Mouse (Mus musculus) ES-E14 (cell line): ENCODE measurements around the gene Slc35e3.

Source experiments
- CHD2 ChIP-seq: IDR thresholded peaks from 2 replicates; pipeline ENCODE4 v1.6.1; 2014; ENCODE audit warnings: mild to moderate bottlenecking, low read depth, low read length, inconsistent platforms
- HCFC1 ChIP-seq: IDR thresholded peaks from 2 replicates; pipeline ENCODE4 v1.6.1; 2012; ENCODE audit warnings: low read length, inconsistent platforms, borderline replicate concordance; ENCODE audit not compliant: insufficient read depth
- MAFK ChIP-seq: IDR thresholded peaks from 2 replicates; pipeline ENCODE4 v1.6.1; 2014; ENCODE audit warnings: mild to moderate bottlenecking, low read depth, low read length, inconsistent platforms; ENCODE audit not compliant: insufficient read depth
- ZNF384 ChIP-seq: IDR thresholded peaks from 2 replicates; pipeline ENCODE4 v1.6.1; 2012; ENCODE audit warnings: low read depth, low read length, inconsistent platforms

- TF ChIP-seq MAFK (no peak), ZNF384 (no peak), CHD2 (no peak; the same call in 1 of the 2 replicates), HCFC1 (0 out of 2 replicates have a peak, but pooled peaks have one; percentile 44)
Measured at GRCm38 (mm10) chr10:117710604-117711141, 35.5 kb downstream of the Slc35e3 start, which contains the start of gene Mdm2.
